Mouse (Mus musculus) kidney, embryonic 16.5 days (tissue): ENCODE measurements at regions not wholly inside any gene's neighbourhood (a gene's known extent, or its start where the extent isn't known, plus 50 kb on each side); places are given as distances from the start of the nearest gene placed in this dataset.

Experiments used
- ATAC-seq: fragments of 200-750 bp; cut with Nextera tagmentation; 2 replicates; pipeline ENCODE4 v1.8.0; 2017; ENCODE audit warnings: moderate TSS enrichment; ENCODE audit not compliant: low FRiP score, low TSS enrichment
- H3K27ac ChIP-seq: fragments of 300-500 bp; sonication (generic); 2 replicates; pipeline ENCODE4 v1.5.1; 2014; ENCODE audit warnings: low read length
- H3K27me3 ChIP-seq: fragments of 300-500 bp; sonication (generic); 2 replicates; pipeline ENCODE4 v1.6.1; 2014; ENCODE audit warnings: low read length, control low read depth, mixed read lengths; ENCODE audit not compliant: insufficient read depth
- H3K36me3 ChIP-seq: fragments of 300-500 bp; sonication (generic); 2 replicates; pipeline ENCODE4 v1.6.1; 2014; ENCODE audit warnings: low read length, control low read depth, mixed read lengths; ENCODE audit not compliant: insufficient read depth
- H3K4me1 ChIP-seq: fragments of 300-500 bp; sonication (generic); 2 replicates; pipeline ENCODE4 v1.6.1; 2014; ENCODE audit warnings: low read length, control low read depth, mixed read lengths; ENCODE audit not compliant: insufficient read depth
- H3K4me2 ChIP-seq: fragments of 300-500 bp; sonication (generic); replicated peaks from 2 replicates; pipeline ENCODE4 v1.6.1; 2014; ENCODE audit warnings: low read depth, low read length
- H3K4me3 ChIP-seq: fragments of 300-500 bp; sonication (generic); 2 replicates; pipeline ENCODE4 v1.5.1; 2014; ENCODE audit warnings: mild to moderate bottlenecking, low read length
- H3K9ac ChIP-seq: fragments of 300-500 bp; sonication (generic); replicated peaks from 2 replicates; pipeline ENCODE4 v1.6.1; 2014; ENCODE audit warnings: low read length
- H3K9me3 ChIP-seq: fragments of 300-500 bp; sonication (generic); 2 replicates; pipeline ENCODE4 v1.6.1; 2016; ENCODE audit warnings: low read length, control low read depth
- WGBS: fragments of 180-500 bp; shearing (Covaris S2); extraction: QIAGEN DNeasy Blood & Tissue Kit; methylation state at CpG from one replicate; pipeline ENCODE4 v1.1.7; 2014; 5-methylcytosine and 5-hydroxymethylcytosine counted together

GRCm38 (mm10) chr15:67845707-67846106 lies 1345.0 kb upstream of the Lrrc6 start:
- no peak overlapping the region for H3K4me3 ChIP-seq
- WGBS = 77% methylated on average over 2 of the region's 2 CpGs
- ATAC-seq = no peak

DNA sequence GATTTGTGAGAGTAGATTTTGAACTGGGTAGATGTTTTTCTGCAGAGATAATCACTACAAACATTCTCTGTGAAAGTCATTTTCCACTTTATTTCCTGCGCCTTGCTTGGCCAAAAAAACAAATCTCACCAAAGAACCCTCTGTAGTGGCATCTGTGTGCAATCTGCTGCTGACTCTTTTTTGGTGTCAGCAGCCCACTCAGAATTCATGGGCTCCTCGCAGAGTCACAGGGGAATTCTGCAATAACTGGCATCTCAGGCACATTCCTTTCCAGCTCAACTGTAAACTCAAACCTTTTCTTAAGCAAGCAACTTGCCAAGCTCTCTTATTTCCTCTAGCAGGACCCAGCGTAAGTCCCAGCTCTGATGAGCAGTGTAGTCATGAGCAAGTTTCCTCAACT lies 1340.0 kb upstream of the Lrrc6 start:
- Histone ChIP-seq H3K27ac (no peak overlapping the region), H3K4me3 (no peak overlapping the region), H3K36me3 (no peaks in the 10 kb centered on the region), H3K9ac (no peak overlapping the region), H3K4me1 (no peaks in the 10 kb centered on the region), H3K9me3 (no peaks in the 10 kb centered on the region), H3K27me3 (no peaks in the 10 kb centered on the region), H3K4me2 (no peak overlapping the region)
- no peak for ATAC-seq
- WGBS = 80% methylated on average over 3 of the region's 3 CpGs

More at GRCm38 (mm10) chr15:67845707-67846106, 1345.0 kb upstream of the Lrrc6 start:
- no peak overlapping the region for H3K9ac ChIP-seq
- no peaks in the 10 kb centered on the region for H3K9me3 ChIP-seq
- H3K36me3 ChIP-seq = no peaks in the 10 kb centered on the region
- H3K27me3 ChIP-seq = no peaks in the 10 kb centered on the region
- H3K27ac ChIP-seq = no peak overlapping the region
- no peak overlapping the region for H3K4me2 ChIP-seq
- H3K4me1 ChIP-seq = no peaks in the 10 kb centered on the region

GRCm38 (mm10) chr15:67825796-67826484 lies 1325.2 kb upstream of the Lrrc6 start:
- no peaks in the 10 kb centered on the region for H3K27me3 ChIP-seq
- H3K9ac ChIP-seq = no peak overlapping the region
- no peaks in the 10 kb centered on the region for H3K4me1 ChIP-seq
- H3K27ac ChIP-seq = no peak overlapping the region
- H3K4me2 ChIP-seq = no peak overlapping the region
- ATAC-seq = peak; percentile 42; the same call in 1 of the 2 replicates
- no peaks in the 10 kb centered on the region for H3K36me3 ChIP-seq
- no peaks in the 10 kb centered on the region for H3K9me3 ChIP-seq
- no peak overlapping the region for H3K4me3 ChIP-seq
- 56% methylated on average over 4 of the region's 4 CpGs for WGBS

DNA sequence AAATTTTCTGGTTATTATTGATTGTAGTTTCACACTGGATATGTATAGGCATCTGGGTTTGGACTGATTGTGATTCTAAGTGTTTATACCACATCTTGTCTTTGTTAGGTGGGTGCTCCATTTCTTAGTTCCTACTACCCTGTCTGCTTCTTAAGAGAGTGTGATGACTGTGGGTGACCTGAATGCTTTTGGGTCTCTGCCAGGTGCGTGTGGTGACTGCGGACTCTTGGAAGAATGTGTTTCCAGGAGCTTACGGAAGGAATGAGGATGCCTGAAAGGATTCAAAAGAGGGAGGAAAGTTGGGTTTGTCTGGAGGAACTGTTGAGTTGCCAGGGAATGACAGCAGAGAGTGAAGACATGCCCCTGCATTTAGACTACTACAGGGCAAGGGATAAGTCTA lies 1322.5 kb upstream of the Lrrc6 start:
- Histone ChIP-seq H3K9me3 (no peaks in the 10 kb centered on the region), H3K36me3 (no peaks in the 10 kb centered on the region), H3K27me3 (no peaks in the 10 kb centered on the region), H3K4me2 (no peak overlapping the region), H3K27ac (no peak overlapping the region), H3K4me1 (no peaks in the 10 kb centered on the region), H3K4me3 (no peak overlapping the region), H3K9ac (no peak overlapping the region)
- no peak for ATAC-seq
- WGBS = 79% methylated on average over 3 of the region's 3 CpGs

DNA sequence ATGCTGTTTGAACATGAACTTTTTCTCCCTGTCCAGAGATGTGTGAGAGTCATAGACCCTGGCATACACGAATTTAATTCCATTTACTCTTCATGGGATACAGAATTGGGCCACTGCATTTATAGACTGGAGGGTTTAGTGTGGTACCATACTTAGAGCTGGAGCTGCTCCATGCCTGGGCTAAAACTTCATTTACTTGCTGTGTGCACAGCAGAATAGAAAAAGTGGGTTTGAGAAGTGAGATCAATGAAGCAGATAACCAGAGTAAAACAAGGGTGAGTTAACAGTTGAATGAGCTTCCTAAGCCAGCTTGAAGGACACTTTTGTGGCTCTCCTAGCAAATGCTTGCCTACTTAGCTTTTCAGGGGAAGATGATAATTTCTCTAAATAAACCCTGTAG lies 1299.2 kb upstream of the Lrrc6 start:
- Histone ChIP-seq H3K9me3 (no peaks in the 10 kb centered on the region), H3K4me2 (no peak overlapping the region), H3K27ac (0 out of 2 replicates have a peak overlapping the region, but pooled peaks have one; percentile 16), H3K4me1 (peaks cover 3% of the 10 kb centered on the region; the same call in 1 of the 2 replicates), H3K27me3 (no peaks in the 10 kb centered on the region), H3K9ac (no peak overlapping the region), H3K36me3 (no peaks in the 10 kb centered on the region), H3K4me3 (no peak overlapping the region)
- ATAC-seq = peak; percentile 63; the same call in 1 of the 2 replicates
- 53% methylated on average over 1 of the region's 1 CpGs for WGBS

- Histone ChIP-seq H3K9ac (no peak overlapping the region), H3K4me3 (no peak overlapping the region), H3K27me3 (no peaks in the 10 kb centered on the region), H3K9me3 (no peaks in the 10 kb centered on the region), H3K4me1 (peaks cover 3% of the 10 kb centered on the region; the same call in 1 of the 2 replicates), H3K4me2 (no peak overlapping the region), H3K27ac (no peak overlapping the region), H3K36me3 (no peaks in the 10 kb centered on the region)
- 74% methylated on average over 2 of the region's 2 CpGs for WGBS
- no peak for ATAC-seq
Measured at GRCm38 (mm10) chr15:67795578-67795977, 1294.9 kb upstream of the Lrrc6 start.

GRCm38 (mm10) chr15:67792822-67793221 lies 1292.1 kb upstream of the Lrrc6 start:
- Histone ChIP-seq H3K9ac (no peak overlapping the region), H3K27me3 (no peaks in the 10 kb centered on the region), H3K4me2 (no peak overlapping the region), H3K9me3 (no peaks in the 10 kb centered on the region), H3K4me1 (peaks cover 6% of the 10 kb centered on the region; the same call in 1 of the 2 replicates), H3K4me3 (no peak overlapping the region), H3K36me3 (no peaks in the 10 kb centered on the region), H3K27ac (no peak overlapping the region)
- ATAC-seq = no peak

- Histone ChIP-seq H3K36me3 (no peaks in the 10 kb centered on the region), H3K9ac (no peak overlapping the region), H3K4me3 (no peak overlapping the region), H3K4me1 (peaks cover 9% of the 10 kb centered on the region; the same call in 1 of the 2 replicates), H3K9me3 (no peaks in the 10 kb centered on the region), H3K4me2 (no peak overlapping the region), H3K27ac (no peak overlapping the region), H3K27me3 (no peaks in the 10 kb centered on the region)
- ATAC-seq = no peak; the same call in 1 of the 2 replicates
Measured at GRCm38 (mm10) chr15:67788587-67788986, 1287.9 kb upstream of the Lrrc6 start.

GRCm38 (mm10) chr15:67785583-67785982 lies 1284.9 kb upstream of the Lrrc6 start:
- Histone ChIP-seq H3K27ac (no peak overlapping the region), H3K4me3 (no peak overlapping the region)

DNA sequence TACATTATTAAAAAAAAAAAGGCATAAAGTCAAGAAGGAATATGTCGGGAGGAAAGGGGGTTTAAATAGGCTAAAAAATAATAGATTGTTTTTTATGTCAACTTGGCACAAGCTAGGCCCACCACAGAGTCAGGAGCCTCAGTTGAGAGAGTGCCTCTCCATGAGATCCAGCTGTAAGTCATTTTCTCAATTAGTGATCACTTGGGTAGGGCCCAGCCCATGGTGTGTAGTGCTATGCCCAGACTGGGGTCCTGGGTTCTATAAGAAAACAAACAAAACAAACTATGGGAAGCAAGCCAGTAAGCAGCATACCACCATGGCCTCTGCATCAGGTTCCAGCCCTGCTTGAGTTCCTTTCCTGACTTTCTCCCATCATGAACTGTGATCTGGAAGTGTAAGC lies 1283.0 kb upstream of the Lrrc6 start:
- Histone ChIP-seq H3K27me3 (no peaks in the 10 kb centered on the region), H3K9me3 (no peaks in the 10 kb centered on the region), H3K27ac (no peak overlapping the region), H3K4me1 (peaks cover 9% of the 10 kb centered on the region; the same call in 1 of the 2 replicates), H3K4me2 (no peak overlapping the region), H3K36me3 (no peaks in the 10 kb centered on the region), H3K9ac (no peak overlapping the region), H3K4me3 (no peak overlapping the region)
- no peak for ATAC-seq
- WGBS = 83% methylated on average over 1 of the region's 1 CpGs

More at GRCm38 (mm10) chr15:67785583-67785982, 1284.9 kb upstream of the Lrrc6 start:
- Histone ChIP-seq H3K4me2 (no peak overlapping the region), H3K9me3 (no peaks in the 10 kb centered on the region), H3K4me1 (peaks cover 9% of the 10 kb centered on the region; the same call in 1 of the 2 replicates), H3K27me3 (no peaks in the 10 kb centered on the region), H3K9ac (no peak overlapping the region), H3K36me3 (no peaks in the 10 kb centered on the region)
- no peak for ATAC-seq
- WGBS = 33% methylated on average over 2 of the region's 2 CpGs
